Mouse (Mus musculus) forebrain, embryonic 16.5 days (tissue): ENCODE results near the gene Nanos1. TPM values are rescaled to one million over a fixed set of nuclear protein-coding genes. Genes with fewer than 3 reads are reported as not detected.

Source experiments
- ATAC-seq: fragments of 200-750 bp; cut with Nextera tagmentation; 2 replicates; pipeline ENCODE4 v1.8.0; 2017; ENCODE audit warnings: mild to moderate bottlenecking, moderate library complexity
- H3K27ac ChIP-seq: fragments of 300-500 bp; sonication (generic); 2 replicates; pipeline ENCODE4 v1.5.1; 2014; ENCODE audit warnings: low read length, control low read depth
- H3K27me3 ChIP-seq: fragments of 300-500 bp; sonication (generic); replicated peaks from 2 replicates; pipeline ENCODE4 v1.6.1; 2014; ENCODE audit warnings: low read length; ENCODE audit not compliant: control insufficient read depth, insufficient read depth
- H3K36me3 ChIP-seq: fragments of 300-500 bp; sonication (generic); 2 replicates; pipeline ENCODE4 v1.6.1; 2014; ENCODE audit not compliant: control insufficient read depth, insufficient read depth
- H3K4me1 ChIP-seq: fragments of 300-500 bp; sonication (generic); replicated peaks from 2 replicates; pipeline ENCODE4 v1.6.1; 2014; ENCODE audit warnings: low read length; ENCODE audit not compliant: control insufficient read depth, insufficient read depth
- H3K4me2 ChIP-seq: fragments of 300-500 bp; sonication (generic); 2 replicates; pipeline ENCODE4 v1.6.1; 2014; ENCODE audit warnings: mild to moderate bottlenecking, low read length, control low read depth
- H3K4me3 ChIP-seq: fragments of 300-500 bp; sonication (generic); replicated peaks from 2 replicates; pipeline ENCODE4 v1.5.1; 2014; ENCODE audit warnings: mild to moderate bottlenecking, low read length, control low read depth
- H3K9ac ChIP-seq: fragments of 300-500 bp; sonication (generic); replicated peaks from 2 replicates; pipeline ENCODE4 v1.6.1; 2014; ENCODE audit warnings: low read depth, low read length, control low read depth
- H3K9me3 ChIP-seq: fragments of 300-500 bp; sonication (generic); 2 replicates; pipeline ENCODE4 v1.6.1; 2016; ENCODE audit warnings: low read length; ENCODE audit not compliant: control insufficient read depth
- WGBS: fragments of 180-500 bp; shearing (Covaris S2); extraction: QIAGEN DNeasy Blood & Tissue Kit; methylation state at CpG from one replicate; pipeline ENCODE4 v1.1.7; 2014; 5-methylcytosine and 5-hydroxymethylcytosine counted together
- polyA plus RNA-seq: library from polyadenylated mRNA; unstranded; fragments of >200 nt; fragmentation: Nextera tagmentation; extraction: Ambion mirVana; gene quantifications from 2 replicates; pipeline ENCODE4 v1.2.1, GENCODE M21; 2015

Gene Nanos1
- polyA plus RNA-seq, 1 experiment from 2014 or later = 13.0 TPM

DNA sequence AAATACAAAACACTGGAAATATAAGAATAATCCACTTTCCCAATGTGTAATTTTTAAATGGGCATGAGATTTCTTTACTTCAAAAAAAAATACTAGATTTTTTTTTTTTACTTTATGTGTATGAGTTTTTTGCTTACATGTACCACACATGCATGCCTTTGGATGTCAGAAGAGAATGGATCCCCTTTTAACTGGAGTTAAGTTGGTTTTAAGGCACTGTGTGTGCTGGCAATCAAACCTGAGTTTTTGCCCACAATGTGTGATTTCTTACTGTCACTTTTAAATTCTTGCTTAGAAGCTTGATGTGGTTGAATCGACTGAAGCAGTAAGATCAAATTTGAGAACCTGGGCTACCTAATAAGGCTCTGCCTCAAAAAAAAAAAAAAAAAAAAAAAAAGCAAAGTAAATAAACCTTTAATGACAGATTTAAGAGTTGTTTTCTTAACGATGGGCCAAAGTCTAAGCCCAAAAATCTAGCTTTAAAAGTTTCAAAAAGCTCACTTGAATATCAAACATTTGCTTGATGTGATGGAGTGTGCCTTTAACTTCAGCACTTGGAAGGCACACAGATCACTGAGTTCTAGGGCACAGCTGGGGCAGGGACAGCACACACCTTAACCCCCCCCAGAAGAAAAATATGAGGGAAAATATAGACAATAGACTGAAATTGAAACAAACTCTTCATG is 31.8 kb downstream of the Nanos1 start:
- Histone ChIP-seq H3K4me1 (peaks cover 14% of the 10 kb centered on the region), H3K27me3 (no peaks in the 10 kb centered on the region), H3K4me2 (no peak overlapping the region), H3K4me3 (no peak overlapping the region), H3K36me3 (no peaks in the 10 kb centered on the region), H3K9me3 (no peaks in the 10 kb centered on the region), H3K9ac (no peak overlapping the region), H3K27ac (no peak overlapping the region)
- WGBS = 60% methylated on average over 2 of the region's 2 CpGs
- no peak for ATAC-seq

DNA sequence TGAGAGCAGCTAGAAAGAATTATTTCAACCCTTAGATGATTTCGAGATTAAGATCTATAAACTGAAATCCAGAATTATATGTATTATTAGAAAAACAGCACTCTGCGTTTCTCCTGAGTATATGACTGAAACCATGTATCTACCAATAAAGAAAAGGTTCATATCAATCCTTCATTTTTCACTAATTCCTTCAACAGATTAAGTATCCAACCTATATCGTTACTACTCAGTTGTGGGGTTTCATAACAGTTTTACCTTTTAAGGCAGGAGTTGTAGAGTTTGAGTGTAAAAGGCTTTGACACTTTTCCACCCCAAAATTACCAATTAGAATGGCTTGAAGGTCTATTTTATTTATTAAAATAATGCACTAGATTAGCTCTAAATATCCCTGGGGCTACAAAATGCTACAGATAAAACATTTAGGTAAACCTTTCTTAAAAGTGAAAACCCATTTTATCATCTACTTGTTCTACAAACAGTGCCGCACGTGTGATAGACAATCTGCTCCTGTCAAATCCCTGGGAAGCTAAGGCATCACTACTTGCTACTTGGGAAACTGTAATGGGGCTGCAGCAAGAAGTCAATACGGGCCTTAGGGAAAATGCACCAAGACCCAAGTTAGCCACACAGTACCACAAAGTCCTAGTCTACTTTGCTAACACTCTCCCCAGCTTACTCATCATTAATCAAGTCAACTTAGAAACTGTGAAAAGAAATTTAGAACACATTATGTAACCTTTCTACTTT is 32.6 kb downstream of the Nanos1 start:
- peaks cover 12% of the 10 kb centered on the region for H3K4me1 ChIP-seq
- WGBS = 42% methylated on average over 6 of the region's 6 CpGs

DNA sequence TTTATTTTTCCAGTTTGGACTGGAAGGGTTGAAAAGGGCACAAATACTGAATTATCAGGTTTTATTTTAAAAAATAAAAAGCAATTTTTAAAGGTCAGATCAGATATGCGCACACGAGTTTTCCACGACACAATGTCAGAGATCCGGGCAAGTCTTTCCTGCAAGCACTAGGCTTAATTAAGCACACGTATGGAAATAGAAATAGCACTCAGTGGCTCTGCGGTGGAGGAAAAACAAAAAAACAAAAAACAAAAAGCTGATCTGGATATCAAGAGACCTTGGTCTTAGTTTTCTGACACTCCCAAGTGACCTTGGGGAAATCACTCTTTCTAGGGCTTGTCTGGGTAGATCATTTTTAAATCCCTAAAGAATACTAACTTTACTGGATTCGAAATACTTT is 33.7 kb downstream of the Nanos1 start:
- H3K27ac ChIP-seq = peak overlapping the region; percentile 97; the same call in 1 of the 2 replicates
- peak overlapping the region; percentile 99 for H3K4me3 ChIP-seq
- no peaks in the 10 kb centered on the region for H3K27me3 ChIP-seq
- peaks cover 12% of the 10 kb centered on the region for H3K4me1 ChIP-seq
- peak overlapping the region; percentile 99 for H3K9ac ChIP-seq
- no peaks in the 10 kb centered on the region for H3K9me3 ChIP-seq
- no peak for ATAC-seq
- H3K4me2 ChIP-seq = peak overlapping the region; percentile 67
- WGBS = 2% methylated on average over 7 of the region's 7 CpGs
- H3K36me3 ChIP-seq = no peaks in the 10 kb centered on the region

More for the DNA sequence above, 32.6 kb downstream of the Nanos1 start:
- peak overlapping the region; percentile 53 for H3K4me2 ChIP-seq
- H3K9ac ChIP-seq = no peak overlapping the region
- H3K36me3 ChIP-seq = no peaks in the 10 kb centered on the region
- no peak for ATAC-seq
- H3K27ac ChIP-seq = no peak overlapping the region
- H3K27me3 ChIP-seq = no peaks in the 10 kb centered on the region
- H3K4me3 ChIP-seq = peak overlapping the region; percentile 27
- H3K9me3 ChIP-seq = no peaks in the 10 kb centered on the region

DNA sequence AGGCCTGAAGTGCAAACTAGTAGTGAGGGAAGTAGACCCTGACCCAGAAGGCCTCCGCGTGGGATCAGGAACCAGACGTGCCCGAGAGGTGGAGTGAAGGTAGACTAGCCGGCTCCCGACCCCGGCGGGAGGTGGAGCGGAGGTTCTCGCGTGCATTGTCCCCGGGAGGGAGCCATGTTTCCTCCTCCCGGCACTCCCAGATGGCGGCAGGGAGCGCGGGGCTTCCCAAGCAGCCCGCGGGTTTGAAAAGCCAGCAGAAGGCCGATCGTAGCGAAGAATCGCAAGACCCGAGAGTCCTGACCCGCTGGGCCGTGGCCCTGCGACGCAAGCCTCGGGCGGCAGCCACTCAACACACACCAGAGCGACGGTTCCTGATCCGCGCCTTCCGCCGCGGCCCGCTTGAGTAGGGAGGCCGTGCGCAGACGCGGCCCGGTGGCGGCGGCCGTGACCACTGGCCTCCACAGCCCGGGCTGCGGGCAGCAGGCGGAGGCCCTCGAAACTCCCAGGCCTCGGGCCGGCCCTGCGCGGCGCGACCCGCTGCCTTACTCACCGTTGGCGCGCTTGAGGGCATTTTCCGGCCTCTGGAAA is 34.2 kb downstream of the Nanos1 start:
- Histone ChIP-seq H3K4me1 (peaks cover 12% of the 10 kb centered on the region), H3K27me3 (no peaks in the 10 kb centered on the region), H3K4me3 (peak overlapping the region; percentile 99), H3K4me2 (peak overlapping the region; percentile 67), H3K9ac (peak overlapping the region; percentile 99), H3K36me3 (no peaks in the 10 kb centered on the region), H3K27ac (peak overlapping the region; percentile 97), H3K9me3 (no peaks in the 10 kb centered on the region)
- ATAC-seq = peak; percentile 69
- WGBS = under 1% methylated on average over 58 of the region's 60 CpGs

DNA sequence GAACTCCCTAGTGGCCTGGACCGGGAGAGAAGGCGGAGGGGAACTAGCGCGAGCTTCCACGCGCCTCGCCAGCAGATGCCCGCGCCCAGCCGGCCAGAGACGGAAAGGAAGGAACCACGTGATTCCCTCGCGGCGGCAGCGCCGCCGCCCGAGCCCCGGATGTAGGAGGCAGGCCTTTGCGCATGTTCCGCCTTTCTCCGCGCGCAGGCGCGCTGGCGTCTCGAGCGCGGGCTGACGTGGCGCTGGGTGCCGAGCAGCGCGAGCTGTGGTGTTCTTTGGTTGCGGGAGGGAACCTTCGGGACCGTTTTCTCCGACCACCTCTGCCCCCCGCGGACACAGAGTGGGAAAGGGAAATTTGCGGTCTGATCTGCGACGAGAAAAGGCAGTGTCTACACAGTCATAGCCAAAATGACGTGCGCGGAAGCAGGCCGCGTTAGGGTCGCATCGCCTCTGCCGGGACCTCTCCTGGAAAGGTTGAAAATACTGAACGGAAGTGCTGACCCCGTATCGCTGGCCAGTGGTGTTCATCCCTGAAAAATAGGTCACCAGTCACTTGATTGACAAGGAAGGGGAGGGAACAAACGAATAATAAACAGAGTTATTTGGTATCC is 34.9 kb downstream of the Nanos1 start, which contains the start of gene Eif3a:
Gene Eif3a (minus strand): TSS at position 108 of the 611 bp plus-strand sequence.
- peak within 1 kb of the TSS; percentile 97 for H3K27ac ChIP-seq

DNA sequence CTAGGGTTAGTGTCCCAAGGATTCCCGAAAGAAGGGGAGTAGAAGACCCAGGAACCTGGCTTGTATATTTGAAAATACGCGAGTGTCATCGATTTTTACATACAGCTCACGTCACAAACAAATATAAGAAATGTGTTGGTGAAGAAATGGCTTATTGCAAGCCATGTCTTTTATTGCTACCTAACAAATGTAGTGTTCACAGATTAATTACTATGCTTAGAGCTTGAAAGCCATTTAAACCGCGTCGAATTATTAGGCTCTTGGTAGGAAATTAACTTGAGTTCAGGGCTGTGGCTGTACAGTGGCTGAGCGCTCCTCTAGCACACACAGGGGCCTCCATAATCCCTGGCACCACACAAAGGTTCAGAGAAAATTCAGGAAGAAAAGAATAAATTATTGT is 35.4 kb downstream of the Nanos1 start:
- Histone ChIP-seq H3K36me3 (no peaks in the 10 kb centered on the region), H3K9ac (peak overlapping the region; percentile 99), H3K4me3 (peak overlapping the region; percentile 99), H3K9me3 (no peaks in the 10 kb centered on the region), H3K4me1 (peaks cover 12% of the 10 kb centered on the region), H3K4me2 (peak overlapping the region; percentile 78), H3K27ac (peak overlapping the region; percentile 97), H3K27me3 (no peaks in the 10 kb centered on the region)
- ATAC-seq = peak; percentile 14; the same call in 1 of the 2 replicates
- WGBS = 13% methylated on average over 9 of the region's 9 CpGs

More for the DNA sequence above, 34.9 kb downstream of the Nanos1 start, which contains the start of gene Eif3a:
- peak within 1 kb of the TSS; percentile 99 for H3K4me3 ChIP-seq
- no peaks in the 10 kb centered on the region for H3K27me3 ChIP-seq
- H3K9ac ChIP-seq = peak within 1 kb of the TSS; percentile 99
- H3K4me1 ChIP-seq = peaks cover 12% of the 10 kb centered on the region
- WGBS = under 1% methylated on average over 57 of the region's 57 CpGs
- H3K36me3 ChIP-seq = no peaks in the 10 kb centered on the region
- no peaks in the 10 kb centered on the region for H3K9me3 ChIP-seq
- ATAC-seq = peak; percentile 97
- H3K4me2 ChIP-seq = peak within 1 kb of the TSS; percentile 78

DNA sequence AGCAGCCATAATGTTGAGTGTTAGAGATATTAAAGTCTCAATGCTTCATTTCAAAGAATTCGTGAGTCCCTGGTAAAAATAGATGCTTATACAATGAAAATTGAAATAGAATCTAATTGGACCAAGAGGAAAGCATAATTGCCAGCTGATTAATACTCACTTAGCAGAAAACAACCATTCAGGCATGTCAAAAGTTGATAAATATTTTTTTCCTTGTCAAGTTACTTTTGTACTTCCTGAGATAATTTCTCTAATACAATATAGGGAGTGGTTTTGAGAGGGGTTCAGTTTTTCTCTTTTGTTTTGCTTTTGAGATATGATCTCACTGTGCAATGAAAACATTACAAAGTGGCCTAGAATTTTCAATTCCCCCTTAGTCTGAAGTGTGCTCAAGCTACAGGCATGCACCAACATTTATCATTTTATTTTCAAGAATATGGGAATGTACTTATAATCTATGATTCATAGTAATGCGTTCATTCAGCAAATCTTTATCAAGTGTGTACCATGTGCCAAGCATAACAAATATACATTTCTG is 37.5 kb downstream of the Nanos1 start:
- no peak for ATAC-seq
- no peak overlapping the region for H3K4me2 ChIP-seq
- H3K36me3 ChIP-seq = no peaks in the 10 kb centered on the region
- no peak overlapping the region for H3K9ac ChIP-seq
- no peaks in the 10 kb centered on the region for H3K9me3 ChIP-seq
- 0 out of 2 replicates have a peak, but pooled peaks cover 2% of the 10 kb centered on the region for H3K27me3 ChIP-seq
- peaks cover 6% of the 10 kb centered on the region for H3K4me1 ChIP-seq
- 88% methylated on average over 2 of the region's 2 CpGs for WGBS
- H3K27ac ChIP-seq = no peak overlapping the region
- no peak overlapping the region for H3K4me3 ChIP-seq

DNA sequence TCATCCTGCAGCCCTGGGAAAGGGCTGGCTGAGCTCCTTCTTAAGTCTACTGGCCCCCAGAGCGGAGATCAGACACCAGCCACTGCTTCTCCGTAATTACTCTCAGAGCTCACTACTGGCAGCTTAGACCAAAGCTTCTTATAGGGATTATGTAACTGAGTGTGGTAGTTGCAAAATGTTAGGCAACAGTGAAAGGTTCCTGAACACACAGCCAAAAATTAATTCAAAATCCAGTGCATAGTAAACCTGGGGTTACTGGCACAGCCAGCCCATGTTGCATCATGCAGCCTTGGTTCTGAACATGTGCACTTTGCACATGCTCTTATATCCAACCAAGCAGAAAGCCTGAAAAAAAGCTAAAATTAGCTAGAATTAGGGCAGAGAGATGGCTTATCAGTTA is 39.5 kb downstream of the Nanos1 start:
- Histone ChIP-seq H3K9ac (no peak overlapping the region), H3K9me3 (no peaks in the 10 kb centered on the region), H3K36me3 (no peaks in the 10 kb centered on the region), H3K4me2 (no peak overlapping the region), H3K27me3 (0 out of 2 replicates have a peak, but pooled peaks cover 5% of the 10 kb centered on the region), H3K4me3 (no peak overlapping the region), H3K4me1 (peaks cover 3% of the 10 kb centered on the region), H3K27ac (no peak overlapping the region)
- WGBS = 83% methylated on average over 2 of the region's 2 CpGs
- no peak for ATAC-seq
